Mouse (Mus musculus) G1E-ER4 (cell line): ENCODE results near the gene Cmtm3. TPM values are rescaled to one million over a fixed set of nuclear protein-coding genes. Genes with fewer than 3 reads are reported as not detected.

Experiments used
- GATA1 ChIP-seq: IDR thresholded peaks from one replicate; pipeline ENCODE4 v1.8.0; 2012; ENCODE audit warnings: low read length, inconsistent platforms
- polyA plus RNA-seq: library from polyadenylated mRNA; stranded (reverse); fragments of >175 nt; gene quantifications from 2 replicates; pipeline ENCODE4 v1.2.3, GENCODE M21; 2012

Gene Cmtm3
- polyA plus RNA-seq, 1 experiment, result not detected

GRCm38 (mm10) chr8:104394801-104395702, 55.8 kb downstream of the Cmtm3 start:
- TF ChIP-seq GATA1, result no peak

GRCm38 (mm10) chr8:104395703-104396357, 56.6 kb downstream of the Cmtm3 start, which contains the start of gene Cmtm4:
Gene Cmtm4, minus strand, starts transcription at chr8:104395807.
- no peak for TF ChIP-seq GATA1

Other genes with a start within 250 kb of the Cmtm3 start
- gene Cdh5, start 237.8 kb upstream of the Cmtm3 start, polyA plus RNA-seq, result not detected in 2 replicates
- gene Bean1, start 169.0 kb upstream of the Cmtm3 start, polyA plus RNA-seq, result not detected in 2 replicates
- gene Tk2, start 90.9 kb upstream of the Cmtm3 start, polyA plus RNA-seq, result 26.8 and 33.1 TPM in 2 replicates
- 4.0 and 4.9 TPM in 2 replicates for gene Cklf, start 88.5 kb upstream of the Cmtm3 start, polyA plus RNA-seq
- gene Cmtm2a, start 46.2 kb upstream of the Cmtm3 start, polyA plus RNA-seq, result not detected in 2 replicates
- gene Gm45711, start 29.3 kb upstream of the Cmtm3 start, polyA plus RNA-seq, result not detected in 2 replicates
- not detected in 2 replicates for gene Cmtm1, start 29.3 kb upstream of the Cmtm3 start, polyA plus RNA-seq
- gene Gm11020, start 17.8 kb upstream of the Cmtm3 start, polyA plus RNA-seq, result not detected in 2 replicates
- gene Cmtm2b, start 17.2 kb upstream of the Cmtm3 start, polyA plus RNA-seq, result not detected in 2 replicates
- gene Cmtm4, start 56.4 kb downstream of the Cmtm3 start, polyA plus RNA-seq, result not detected in 2 replicates
- 22.0 and 28.3 TPM in 2 replicates for gene Dync1li2, start 103.6 kb downstream of the Cmtm3 start, polyA plus RNA-seq
- gene Terb1, start 170.5 kb downstream of the Cmtm3 start, polyA plus RNA-seq, result not detected in 2 replicates
- gene Nae1, start 195.2 kb downstream of the Cmtm3 start, polyA plus RNA-seq, result 5.5 and 8.9 TPM in 2 replicates
- gene Car7, start 195.3 kb downstream of the Cmtm3 start, polyA plus RNA-seq, result 0.10 and 0.36 TPM in 2 replicates